Mouse (Mus musculus) hindbrain, embryonic 16.5 days (tissue): ENCODE data around the gene Flcn. TPM values are rescaled to one million over a fixed set of nuclear protein-coding genes. Genes with fewer than 3 reads are reported as not detected.

Experiments
- ATAC-seq: fragments of 200-750 bp; cut with Nextera tagmentation; 2 replicates; pipeline ENCODE4 v1.8.0; 2017; ENCODE audit warnings: moderate TSS enrichment, moderate library complexity
- H3K27ac ChIP-seq: fragments of 300-500 bp; sonication (generic); 2 replicates; pipeline ENCODE4 v1.5.1; 2014; ENCODE audit warnings: low read depth, mild to moderate bottlenecking, control low read depth, low read length, moderate library complexity
- H3K27me3 ChIP-seq: fragments of 300-500 bp; sonication (generic); replicated peaks from 2 replicates; pipeline ENCODE4 v1.6.1; 2014; ENCODE audit warnings: low read length; ENCODE audit not compliant: control insufficient read depth, insufficient read depth
- H3K36me3 ChIP-seq: fragments of 300-500 bp; sonication (generic); 2 replicates; pipeline ENCODE4 v1.6.1; 2014; ENCODE audit warnings: mild to moderate bottlenecking, low read length, moderate library complexity, mixed read lengths; ENCODE audit not compliant: control insufficient read depth, insufficient read depth
- H3K4me1 ChIP-seq: fragments of 300-500 bp; sonication (generic); 2 replicates; pipeline ENCODE4 v1.6.1; 2014; ENCODE audit warnings: low read depth, low read length; ENCODE audit not compliant: control insufficient read depth, insufficient read depth
- H3K4me2 ChIP-seq: fragments of 300-500 bp; sonication (generic); 2 replicates; pipeline ENCODE4 v1.6.1; 2014; ENCODE audit warnings: mild to moderate bottlenecking, low read length, control low read depth, moderate library complexity
- H3K4me3 ChIP-seq: fragments of 300-500 bp; sonication (generic); 2 replicates; pipeline ENCODE4 v1.5.1; 2014; ENCODE audit warnings: mild to moderate bottlenecking, low read length, control low read depth, moderate library complexity
- H3K9ac ChIP-seq: fragments of 300-500 bp; sonication (generic); 2 replicates; pipeline ENCODE4 v1.6.1; 2014; ENCODE audit warnings: low read depth, mild to moderate bottlenecking, control low read depth, low read length, moderate library complexity
- H3K9me3 ChIP-seq: fragments of 300-500 bp; sonication (generic); 2 replicates; pipeline ENCODE4 v1.6.1; 2014; ENCODE audit warnings: mild to moderate bottlenecking, low read length, moderate library complexity; ENCODE audit not compliant: control insufficient read depth
- WGBS: fragments of 180-500 bp; shearing (Covaris S2); extraction: QIAGEN DNeasy Blood & Tissue Kit; methylation state at CpG from one replicate; pipeline ENCODE4 v1.1.7; 2014; 5-methylcytosine and 5-hydroxymethylcytosine counted together
- polyA plus RNA-seq: library from polyadenylated mRNA; unstranded; fragments of >200 nt; fragmentation: Nextera tagmentation; extraction: Ambion mirVana; gene quantifications from 2 replicates; pipeline ENCODE4 v1.2.1, GENCODE M21; 2015

The Flcn gene
- polyA plus RNA-seq, 1 experiment from 2014 or later: 44.2 TPM

GRCm38 (mm10) chr11:59809071-59809669, 646 bp downstream of the Flcn start:
- H3K4me2 ChIP-seq: peak overlapping the region; percentile 82
- peak overlapping the region; percentile 98 for H3K27ac ChIP-seq
- no peaks in the 10 kb centered on the region for H3K27me3 ChIP-seq
- H3K9me3 ChIP-seq: no peaks in the 10 kb centered on the region
- under 1% methylated on average over 15 of the region's 15 CpGs for WGBS
- ATAC-seq: peak; percentile 28
- peaks cover 16% of the 10 kb centered on the region for H3K36me3 ChIP-seq
- H3K4me3 ChIP-seq: peak overlapping the region; percentile 79
- peak overlapping the region; percentile 90 for H3K9ac ChIP-seq
- H3K4me1 ChIP-seq: peaks cover 10% of the 10 kb centered on the region

DNA sequence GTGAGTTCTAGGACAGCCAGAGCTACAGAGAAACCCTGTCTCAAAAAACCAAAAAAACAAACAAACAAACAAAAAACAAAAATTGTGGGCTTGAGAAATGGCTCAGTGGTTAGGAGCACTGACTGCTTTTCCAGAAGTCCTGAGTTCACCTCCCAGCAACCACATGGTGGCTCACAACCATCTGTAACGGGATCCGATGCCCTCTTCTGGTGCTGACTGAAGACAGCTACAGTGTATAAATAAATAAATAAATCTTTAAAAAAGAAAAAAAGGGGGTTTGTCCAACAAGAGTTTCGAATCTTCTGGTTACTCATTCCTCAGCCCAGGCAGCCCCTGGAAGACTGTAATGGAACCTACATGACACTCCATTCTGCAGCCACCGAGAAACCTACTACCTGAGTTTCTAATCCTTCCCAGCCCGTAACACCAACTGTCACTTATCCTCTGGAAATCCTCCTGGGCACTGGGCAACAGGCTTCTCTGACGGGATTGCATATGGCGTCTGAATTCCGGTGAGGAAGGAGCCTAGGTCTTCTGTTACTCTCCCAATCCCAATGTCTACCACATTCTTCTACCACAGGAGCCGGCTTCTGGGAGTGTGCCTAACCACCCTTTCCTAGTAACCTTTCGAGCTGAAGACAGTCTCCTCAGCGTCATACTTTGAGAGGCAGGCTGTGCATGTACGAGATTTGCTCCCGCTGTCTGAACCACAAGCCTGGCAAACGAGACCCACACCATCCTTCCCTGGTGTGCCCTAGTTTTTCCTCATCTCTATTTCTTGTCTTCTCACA, 1.5 kb downstream of the Flcn start:
- H3K4me2 ChIP-seq: peak overlapping the region; percentile 82
- no peaks in the 10 kb centered on the region for H3K9me3 ChIP-seq
- 60% methylated on average over 14 of the region's 14 CpGs for WGBS
- H3K4me3 ChIP-seq: peak overlapping the region; percentile 79
- peaks cover 16% of the 10 kb centered on the region for H3K36me3 ChIP-seq
- peaks cover 10% of the 10 kb centered on the region for H3K4me1 ChIP-seq
- no peaks in the 10 kb centered on the region for H3K27me3 ChIP-seq
- no peak for ATAC-seq
- no peak overlapping the region for H3K27ac ChIP-seq
- peak overlapping the region; percentile 90 for H3K9ac ChIP-seq

DNA sequence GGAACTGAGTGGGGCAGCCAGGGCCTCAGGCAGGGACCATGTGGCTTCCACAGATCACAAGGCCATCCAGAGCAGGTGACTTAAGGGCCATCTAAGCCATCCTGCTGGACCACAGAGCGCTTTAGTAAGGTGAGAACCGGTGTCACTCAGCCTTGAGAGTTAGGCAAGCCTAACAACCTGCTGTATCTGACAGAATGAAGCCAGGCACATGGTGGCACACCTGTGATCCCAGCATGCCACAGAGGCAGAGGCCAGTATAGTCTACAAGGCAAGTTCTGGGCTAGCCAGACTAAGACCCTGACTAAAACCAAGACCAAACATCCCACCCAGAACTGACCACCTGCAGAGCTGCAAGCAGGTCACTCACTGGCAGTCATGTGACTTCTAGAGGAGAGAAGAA, 4.2 kb downstream of the Flcn start:
- no peaks in the 10 kb centered on the region for H3K9me3 ChIP-seq
- no peak overlapping the region for H3K27ac ChIP-seq
- H3K27me3 ChIP-seq: no peaks in the 10 kb centered on the region
- H3K9ac ChIP-seq: no peak overlapping the region
- no peak for ATAC-seq
- WGBS: 94% methylated on average over 2 of the region's 2 CpGs
- H3K4me1 ChIP-seq: peaks cover 10% of the 10 kb centered on the region
- peaks cover 38% of the 10 kb centered on the region for H3K36me3 ChIP-seq
- no peak overlapping the region for H3K4me2 ChIP-seq
- H3K4me3 ChIP-seq: no peak overlapping the region

DNA sequence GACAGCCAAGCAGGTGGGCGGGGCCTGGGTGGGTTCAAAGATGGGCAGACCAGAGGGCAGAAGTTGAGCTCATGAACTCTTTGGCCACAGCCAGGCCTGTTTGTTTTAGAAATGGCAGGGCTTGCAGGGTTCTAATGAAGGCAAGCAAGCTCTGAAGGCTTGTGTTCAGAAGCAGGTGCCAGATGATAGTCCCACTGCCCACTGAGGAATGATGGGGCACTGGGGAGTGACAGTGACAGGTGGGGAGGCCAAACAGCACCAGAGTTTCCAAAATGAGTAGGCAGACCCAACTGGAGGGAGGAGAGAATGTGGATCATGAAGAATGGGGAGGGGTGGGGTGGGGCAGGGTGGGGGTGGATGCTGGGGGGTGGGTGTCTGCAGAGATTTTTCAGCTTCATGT, 4.6 kb downstream of the Flcn start:
- WGBS: 100% methylated on average over 1 of the region's 1 CpGs
- no peaks in the 10 kb centered on the region for H3K9me3 ChIP-seq
- H3K27ac ChIP-seq: no peak overlapping the region
- H3K4me2 ChIP-seq: no peak overlapping the region
- no peaks in the 10 kb centered on the region for H3K27me3 ChIP-seq
- ATAC-seq: no peak
- no peak overlapping the region for H3K4me3 ChIP-seq
- peaks cover 42% of the 10 kb centered on the region for H3K36me3 ChIP-seq
- H3K9ac ChIP-seq: no peak overlapping the region
- peaks cover 10% of the 10 kb centered on the region for H3K4me1 ChIP-seq

DNA sequence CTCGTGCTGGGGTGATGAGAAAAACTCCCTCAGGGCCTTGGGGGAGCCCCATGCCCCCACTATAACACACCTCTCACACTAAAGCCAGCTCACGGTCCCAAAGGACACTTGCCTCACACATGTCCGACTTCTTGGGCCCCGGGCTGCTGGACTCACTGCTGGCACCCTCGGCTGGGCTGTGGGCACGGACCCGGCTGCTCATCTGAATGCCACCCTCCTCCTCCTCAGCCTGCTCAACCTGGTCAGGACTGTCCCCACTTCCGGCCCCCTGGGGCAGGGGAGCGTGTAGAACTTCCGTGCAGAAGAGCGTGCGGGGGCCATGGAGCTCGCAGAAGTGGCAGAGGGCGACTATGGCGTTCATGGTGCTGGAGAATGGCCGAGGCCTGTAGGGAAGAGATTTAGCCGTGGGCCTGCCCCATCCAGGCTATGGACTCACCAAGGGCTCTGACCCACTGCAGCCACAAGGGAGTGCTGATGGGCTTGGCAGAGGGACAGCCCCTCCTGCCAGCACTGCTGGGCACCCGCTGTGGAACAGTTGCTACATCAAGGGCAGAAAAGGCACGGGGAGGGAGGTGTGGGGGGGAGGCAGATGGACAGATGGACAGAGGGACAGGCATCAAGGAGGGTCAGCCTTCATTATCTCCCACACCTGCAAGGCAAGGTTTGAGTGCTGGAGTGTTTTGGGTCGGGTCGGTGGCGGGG, 5.3 kb downstream of the Flcn start:
- Histone ChIP-seq H3K9me3 (no peaks in the 10 kb centered on the region), H3K27me3 (no peaks in the 10 kb centered on the region), H3K4me2 (no peak overlapping the region), H3K4me3 (no peak overlapping the region), H3K4me1 (peaks cover 10% of the 10 kb centered on the region), H3K9ac (no peak overlapping the region), H3K36me3 (peaks cover 48% of the 10 kb centered on the region), H3K27ac (no peak overlapping the region)
- no peak for ATAC-seq
- WGBS: 88% methylated on average over 22 of the region's 22 CpGs

- Histone ChIP-seq H3K4me2 (no peak overlapping the region), H3K9ac (no peak overlapping the region), H3K4me3 (no peak overlapping the region), H3K27ac (no peak overlapping the region), H3K27me3 (no peaks in the 10 kb centered on the region), H3K4me1 (peaks cover 3% of the 10 kb centered on the region), H3K36me3 (peaks cover 59% of the 10 kb centered on the region), H3K9me3 (no peaks in the 10 kb centered on the region)
- 90% methylated on average over 14 of the region's 14 CpGs for WGBS
- no peak for ATAC-seq
Observed at GRCm38 (mm10) chr11:59803516-59803915, 6.3 kb downstream of the Flcn start.

- Histone ChIP-seq H3K4me2 (no peak overlapping the region), H3K4me1 (no peaks in the 10 kb centered on the region), H3K4me3 (no peak overlapping the region), H3K9ac (no peak overlapping the region), H3K36me3 (peaks cover 66% of the 10 kb centered on the region), H3K27ac (no peak overlapping the region), H3K9me3 (no peaks in the 10 kb centered on the region), H3K27me3 (no peaks in the 10 kb centered on the region)
- WGBS: 98% methylated on average over 8 of the region's 8 CpGs
- no peak for ATAC-seq
Observed at GRCm38 (mm10) chr11:59801881-59802280, 7.9 kb downstream of the Flcn start.

- H3K4me2 ChIP-seq: no peak overlapping the region
- no peaks in the 10 kb centered on the region for H3K27me3 ChIP-seq
- no peaks in the 10 kb centered on the region for H3K4me1 ChIP-seq
- ATAC-seq: no peak
- no peak overlapping the region for H3K27ac ChIP-seq
- no peak overlapping the region for H3K9ac ChIP-seq
- peaks cover 66% of the 10 kb centered on the region for H3K36me3 ChIP-seq
- H3K4me3 ChIP-seq: no peak overlapping the region
- no peaks in the 10 kb centered on the region for H3K9me3 ChIP-seq
- 94% methylated on average over 10 of the region's 10 CpGs for WGBS
Observed at GRCm38 (mm10) chr11:59800412-59800811, 9.4 kb downstream of the Flcn start.

- no peak overlapping the region for H3K4me3 ChIP-seq
- H3K27ac ChIP-seq: no peak overlapping the region
- no peaks in the 10 kb centered on the region for H3K4me1 ChIP-seq
- no peak for ATAC-seq
- no peaks in the 10 kb centered on the region for H3K27me3 ChIP-seq
- H3K4me2 ChIP-seq: no peak overlapping the region
- H3K36me3 ChIP-seq: peaks cover 50% of the 10 kb centered on the region
- 95% methylated on average over 6 of the region's 6 CpGs for WGBS
- no peak overlapping the region for H3K9ac ChIP-seq
- no peaks in the 10 kb centered on the region for H3K9me3 ChIP-seq
Observed at GRCm38 (mm10) chr11:59793390-59793789, 16.4 kb downstream of the Flcn start.
